Mouse (Mus musculus): ENCODE results near the gene Crocc2.

The Crocc2 gene

DNA sequence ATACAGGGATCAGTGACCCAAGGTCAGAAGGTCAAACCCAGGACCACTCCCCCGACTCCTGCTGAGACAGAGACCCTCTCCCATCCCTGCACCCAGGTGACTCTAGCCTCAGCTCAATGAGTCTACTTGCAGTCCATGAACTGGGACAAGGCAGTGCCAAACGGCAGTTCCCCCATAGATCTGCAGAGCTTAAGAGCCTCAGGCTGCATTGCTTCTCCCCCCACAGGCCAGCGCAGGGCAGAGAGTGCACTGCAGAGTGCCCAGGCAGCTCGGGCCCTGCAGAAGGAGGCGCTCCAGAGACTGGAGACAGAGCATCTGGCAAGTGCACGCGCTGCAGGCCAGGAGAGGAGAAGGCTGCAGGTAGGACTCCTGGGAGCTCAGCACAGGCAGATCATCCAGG is 49.0 kb downstream of the Crocc2 start:
- no peak for DNase-seq

GRCm38 (mm10) chr1:93220776-93221175 is 52.3 kb downstream of the Crocc2 start:
- DNase-seq, result no peak

DNA sequence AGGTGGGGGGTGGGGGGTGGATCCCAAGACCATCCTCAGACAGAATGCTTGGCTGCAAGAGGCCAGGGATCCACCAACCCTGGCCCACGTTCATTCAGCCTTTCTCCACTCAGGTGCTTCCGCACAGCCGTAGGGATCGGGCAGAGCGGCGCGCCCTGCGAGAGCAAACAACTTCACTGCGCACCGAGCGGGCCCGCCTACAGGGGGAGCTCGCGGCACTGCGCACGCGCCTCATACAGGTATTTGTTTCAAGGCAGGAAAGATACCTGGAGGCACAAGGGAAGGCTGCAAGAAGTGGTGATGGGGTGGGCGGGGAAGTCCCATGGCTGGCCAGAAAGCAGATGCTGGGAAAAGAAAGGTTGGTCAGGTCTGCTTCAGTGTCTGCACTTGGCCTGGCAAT is 55.4 kb downstream of the Crocc2 start:
- DNase-seq, result peak; percentile 68

- DNase-seq, result no peak
Measured at GRCm38 (mm10) chr1:93225226-93225625, 56.7 kb downstream of the Crocc2 start.

DNA sequence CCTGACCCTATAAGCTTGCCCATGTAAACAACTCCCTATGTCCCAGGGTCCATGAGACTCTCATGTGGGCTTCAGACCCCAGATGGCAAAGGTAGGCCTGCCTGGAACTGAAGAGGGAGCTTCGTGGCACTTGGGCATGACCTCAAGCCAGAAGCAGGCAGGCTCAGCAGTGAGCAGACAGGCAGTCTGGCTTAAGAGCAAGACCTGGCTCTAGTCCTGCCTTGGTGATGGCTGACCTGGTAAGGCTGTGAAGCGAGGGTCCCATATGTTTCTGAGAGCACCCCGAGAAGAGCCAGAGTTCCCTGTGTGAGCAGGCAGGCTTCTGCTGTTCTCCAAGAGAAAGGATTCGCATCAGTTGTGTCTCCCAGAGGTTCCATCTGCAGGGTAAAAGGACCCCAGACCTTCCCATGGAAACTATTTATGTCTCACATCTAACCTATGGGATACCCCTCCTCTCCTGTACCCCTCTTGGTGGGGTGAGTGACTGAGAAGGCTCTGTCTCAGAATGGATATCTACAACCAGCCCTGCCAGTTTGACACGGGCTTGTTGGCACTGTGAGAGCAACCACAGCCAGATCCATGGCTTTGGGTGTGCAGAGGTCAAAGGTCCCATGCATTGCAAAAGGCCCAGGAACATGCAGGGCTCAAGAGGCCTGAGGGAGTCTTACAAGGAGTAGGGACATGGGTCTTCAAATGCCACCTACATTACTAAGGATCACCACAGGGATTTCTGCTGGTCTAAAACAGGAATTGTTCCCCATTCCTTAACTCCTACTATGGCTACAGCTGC is 57.4 kb downstream of the Crocc2 start:
- no peak for DNase-seq

- no peak for DNase-seq
Measured at GRCm38 (mm10) chr1:93227303-93227975, 58.9 kb downstream of the Crocc2 start.

- no peak for DNase-seq
Measured at GRCm38 (mm10) chr1:93227976-93228365, 59.4 kb downstream of the Crocc2 start.

DNA sequence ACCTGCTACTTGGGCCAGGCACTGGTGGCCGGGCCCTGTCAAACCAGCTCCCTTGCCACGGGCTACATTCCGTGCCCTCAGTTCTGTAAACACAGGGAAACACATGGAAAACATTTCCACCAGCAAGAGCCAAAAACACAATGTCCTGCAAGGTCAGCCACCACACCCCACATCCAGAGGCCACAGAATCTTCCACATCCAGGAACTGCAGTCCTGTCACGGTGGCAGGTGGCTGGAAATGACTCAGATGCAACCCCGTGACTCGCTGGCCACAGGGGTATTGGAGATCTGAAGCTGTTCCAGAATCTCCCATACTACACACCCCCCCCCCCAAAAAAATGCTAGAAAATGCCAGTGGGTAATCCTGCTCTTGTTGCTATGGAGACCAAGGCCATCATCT is 60.7 kb downstream of the Crocc2 start:
- DNase-seq, result no peak

DNA sequence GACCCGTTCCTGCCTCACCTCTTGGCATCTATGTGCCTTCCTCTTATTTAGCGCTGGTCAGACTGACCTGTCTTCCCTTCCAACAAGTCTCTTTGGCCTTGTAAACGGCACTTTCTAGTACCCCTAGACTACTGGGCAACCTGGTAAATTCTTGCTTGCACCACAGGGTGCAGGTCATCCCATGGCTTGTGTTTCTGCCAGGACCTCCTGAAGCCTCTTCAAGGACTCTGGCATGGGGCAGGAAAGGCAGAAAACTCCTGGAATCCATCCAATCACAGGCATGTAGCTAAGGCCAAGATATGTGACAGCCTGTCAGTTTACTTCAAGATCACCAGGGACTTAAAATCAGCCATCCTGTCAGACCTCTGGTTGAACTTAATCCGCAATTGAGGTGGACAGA is 61.1 kb downstream of the Crocc2 start:
- DNase-seq, result no peak

- no peak for DNase-seq
Measured at GRCm38 (mm10) chr1:93235576-93236544, 67.3 kb downstream of the Crocc2 start, which contains the start of gene Sned1. Gene Sned1 (plus strand): TSS chr1:93235841.

DNA sequence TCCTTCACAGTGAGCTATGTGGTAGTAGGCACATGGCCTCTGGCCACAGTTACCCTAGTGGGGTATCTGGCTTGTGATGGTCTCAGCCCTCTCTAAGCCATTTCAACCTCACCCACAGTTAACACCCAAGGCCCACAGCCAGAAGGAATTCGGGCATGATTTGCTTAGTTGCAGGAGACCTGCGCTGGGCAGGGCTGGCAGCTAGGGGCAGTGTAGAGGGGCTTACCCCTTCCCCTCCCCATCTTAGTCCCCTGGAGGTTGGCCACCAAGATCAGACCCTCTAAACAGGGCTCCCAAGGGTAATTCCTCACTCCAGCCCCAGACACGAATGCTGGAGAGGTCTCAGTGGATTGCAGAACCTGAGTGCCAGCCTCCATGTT is 68.0 kb downstream of the Crocc2 start:
- DNase-seq, result no peak

DNA sequence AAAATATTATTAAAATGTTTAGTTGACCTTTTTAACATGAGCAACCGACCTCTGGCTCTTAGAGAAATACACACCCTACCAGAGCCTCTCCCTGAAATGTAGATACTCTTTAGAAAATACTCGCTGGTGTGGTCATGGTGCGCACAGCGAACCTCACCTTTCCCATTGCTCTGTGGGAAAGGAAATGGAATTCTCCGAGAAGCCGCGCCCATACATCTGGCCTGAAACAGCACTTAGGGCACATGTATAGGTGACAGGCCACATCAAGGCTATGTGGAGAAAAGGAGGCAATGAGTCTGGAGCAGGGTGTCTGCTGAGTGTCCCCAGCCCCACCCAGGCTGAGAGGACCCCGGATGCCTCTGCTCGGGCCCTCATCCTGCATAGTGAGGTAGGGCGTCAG is 69.2 kb downstream of the Crocc2 start:
- no peak for DNase-seq

- no peak for DNase-seq
Measured at GRCm38 (mm10) chr1:93238201-93238600, 69.7 kb downstream of the Crocc2 start.

DNA sequence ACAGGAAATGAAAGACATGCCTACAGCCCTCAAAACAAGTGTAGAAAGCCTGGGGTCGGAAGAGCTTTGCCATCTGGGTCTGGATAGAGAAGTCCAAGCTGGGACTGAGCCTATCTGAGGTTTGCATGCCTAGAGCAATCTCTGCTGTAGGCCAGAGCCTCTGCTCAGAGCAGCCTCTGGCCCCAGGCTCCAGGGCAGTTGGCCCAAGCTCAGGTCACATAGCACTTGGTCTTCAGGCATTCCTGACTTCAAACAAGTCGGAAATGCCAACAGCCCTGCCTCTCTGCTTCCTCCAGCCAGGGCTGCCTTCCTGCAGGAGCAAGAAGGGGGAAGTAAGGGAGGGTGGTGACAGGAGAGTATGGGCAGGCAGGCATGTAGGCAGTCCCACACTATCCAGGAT is 77.4 kb downstream of the Crocc2 start:
- DNase-seq, result no peak

DNA sequence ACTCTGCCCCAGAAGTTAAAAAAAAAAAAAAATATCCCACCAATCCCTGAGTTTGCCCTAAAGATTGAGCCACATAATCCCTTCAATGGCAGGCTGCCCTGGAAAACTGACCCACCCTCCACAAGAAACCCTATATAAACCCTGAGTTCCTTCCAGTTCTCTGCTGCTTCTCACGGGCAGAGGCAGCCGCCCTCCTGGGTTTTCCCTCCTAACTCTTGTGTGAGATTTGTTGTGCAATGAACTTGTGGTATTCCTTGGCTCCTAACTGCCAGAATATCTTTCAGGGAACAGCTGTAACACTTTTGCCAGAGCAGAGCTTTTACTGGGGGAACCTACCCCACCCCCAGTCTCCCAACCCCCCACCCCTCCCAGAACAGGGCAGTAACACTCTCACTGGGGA is 84.1 kb downstream of the Crocc2 start:
- no peak for DNase-seq

DNA sequence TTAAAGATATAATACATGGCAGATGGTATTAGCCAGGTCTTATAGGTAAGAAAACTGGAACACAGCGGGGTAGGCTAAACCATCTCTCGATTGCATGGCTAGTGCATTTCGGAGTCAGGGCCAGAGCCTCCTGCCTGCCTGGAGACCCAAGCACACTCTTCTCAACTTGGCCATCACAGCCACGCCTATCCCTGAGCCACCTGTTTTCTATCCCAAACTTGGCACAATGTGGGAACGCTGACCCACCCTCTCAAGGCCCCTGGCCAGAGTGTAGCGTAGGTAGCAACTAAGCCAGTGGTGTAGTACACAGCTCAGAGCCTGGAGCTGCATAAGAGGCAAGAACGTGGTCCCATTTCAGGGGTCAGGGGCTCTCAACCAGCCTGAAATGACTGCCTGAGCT is 87.2 kb downstream of the Crocc2 start:
- no peak for DNase-seq

GRCm38 (mm10) chr1:93257560-93257959 is 89.0 kb downstream of the Crocc2 start:
- no peak for DNase-seq

DNA sequence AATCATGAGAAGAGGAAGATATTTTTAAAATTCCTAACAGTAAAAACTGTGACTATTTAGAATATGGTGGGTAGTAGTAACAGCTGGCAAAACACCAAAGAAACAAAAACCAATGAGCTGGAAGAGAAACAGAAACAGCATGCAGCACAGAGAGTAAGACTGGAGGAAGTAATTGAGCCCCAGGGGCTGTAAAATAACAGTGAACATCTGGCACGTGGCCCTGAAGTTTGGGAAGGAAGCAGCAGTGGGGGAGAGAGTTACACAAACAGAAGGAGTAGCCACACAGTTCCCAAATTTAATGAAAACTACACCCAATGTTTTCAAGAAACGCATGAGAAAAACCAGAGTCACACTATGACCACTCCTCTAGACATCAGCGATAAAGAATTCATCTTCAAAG is 98.7 kb downstream of the Crocc2 start:
- no peak for DNase-seq

DNA sequence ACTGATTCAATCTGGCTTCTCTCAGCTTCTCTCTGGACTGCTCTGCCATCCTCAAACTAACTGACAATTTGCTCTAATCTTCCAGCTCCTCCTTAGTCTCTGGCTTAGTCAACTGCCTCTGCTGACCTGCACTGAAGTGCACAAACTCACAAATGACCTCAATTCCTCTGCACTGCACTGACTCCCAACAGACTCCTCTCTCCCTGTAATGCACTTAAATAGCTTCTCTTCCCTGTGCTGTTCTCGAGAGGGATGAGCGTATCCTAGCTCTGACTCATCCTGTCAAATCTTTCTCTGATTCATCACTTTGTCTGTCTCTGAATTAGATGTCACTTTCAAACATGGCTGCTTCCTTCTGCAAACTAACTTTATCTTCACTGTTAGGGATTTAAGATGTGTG is 99.7 kb downstream of the Crocc2 start:
- DNase-seq, result no peak

DNA sequence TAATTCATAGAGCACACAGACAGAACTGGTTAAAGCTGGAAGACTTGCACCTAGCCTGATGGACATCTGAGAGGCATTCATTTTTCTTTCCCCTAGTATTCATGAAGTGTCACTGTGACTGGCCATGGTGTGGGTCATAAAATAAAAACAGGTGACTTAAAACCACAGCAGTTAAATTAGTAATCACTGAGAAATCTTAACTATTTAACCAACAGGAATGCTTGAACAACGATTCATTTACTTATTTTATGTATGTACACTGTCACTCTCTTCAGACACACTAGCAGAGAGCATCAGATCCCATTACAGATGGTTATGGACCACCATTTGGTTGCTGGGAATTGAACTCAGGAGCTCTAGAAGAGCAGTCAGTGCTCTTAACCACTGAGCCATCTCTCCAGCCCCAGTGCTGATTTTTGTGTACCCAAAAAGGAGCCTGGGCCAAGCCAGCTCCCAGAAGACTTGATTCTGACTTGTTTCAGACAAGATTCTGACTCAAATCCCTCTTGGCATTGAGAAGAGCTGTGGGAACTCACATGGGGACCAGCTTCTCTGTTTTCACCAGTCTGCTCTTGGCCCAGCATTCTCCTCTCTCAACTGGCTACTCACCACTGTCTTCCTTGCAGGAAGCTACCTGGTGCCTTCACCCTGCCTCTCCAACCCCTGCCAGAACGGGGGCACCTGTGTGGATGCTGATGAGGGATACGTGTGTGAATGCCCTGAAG is 102.2 kb downstream of the Crocc2 start:
- DNase-seq, result no peak

DNA sequence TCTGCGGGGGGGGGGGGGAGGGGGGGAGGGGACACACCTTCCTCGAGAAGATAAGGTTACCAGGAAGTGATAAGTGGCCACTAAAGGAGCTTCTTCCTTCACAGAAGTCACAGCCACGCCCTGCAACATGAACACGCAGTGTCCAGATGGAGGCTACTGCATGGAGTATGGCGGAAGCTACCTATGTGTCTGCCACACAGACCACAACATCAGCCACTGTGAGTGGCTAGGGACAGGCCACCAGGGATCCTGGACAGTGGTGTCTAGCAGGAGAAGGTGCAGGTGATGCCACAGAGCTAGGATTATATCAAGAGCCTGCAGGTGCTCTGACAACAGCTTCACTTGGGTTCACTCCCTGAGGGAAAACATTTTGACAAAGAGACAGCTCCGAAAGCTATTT is 103.2 kb downstream of the Crocc2 start:
- no peak for DNase-seq

GRCm38 (mm10) chr1:93272409-93272821 is 103.9 kb downstream of the Crocc2 start:
- peak; percentile 66 for DNase-seq

- no peak for DNase-seq
Measured at GRCm38 (mm10) chr1:93275561-93275960, 107.0 kb downstream of the Crocc2 start.
